Mouse (Mus musculus): ENCODE results near the gene Serpinb9f.
"Not testable (repeated sequence)": the region's sequence is repeated elsewhere in the genome, so short reads cannot be mapped to it uniquely, and the experiment has no call there.

DNA sequence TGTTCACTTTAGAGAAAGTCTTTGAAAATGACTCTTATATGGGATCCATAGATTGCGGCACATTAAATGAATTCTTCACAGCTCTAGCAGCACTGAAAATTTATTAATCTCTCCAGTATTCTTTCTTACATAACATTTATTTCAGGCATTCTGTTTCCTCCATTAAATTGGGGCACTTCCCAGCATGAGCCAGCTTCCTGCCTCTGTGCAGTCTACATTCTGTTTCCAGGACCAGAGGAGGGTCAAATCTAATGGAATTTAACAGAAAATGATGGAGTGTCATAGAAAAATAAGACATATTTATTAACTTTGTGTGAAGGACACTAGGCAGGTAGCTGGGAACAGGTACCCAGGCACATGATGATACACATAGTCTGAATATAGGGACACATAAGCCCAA is 32.8 kb downstream of the Serpinb9f start:
- TF ChIP-seq CTCF (IDR thresholded peaks at IDR 0.05; ENCODE audit: low read depth); EP300 (optimal IDR thresholded peaks at IDR 0.05): not testable (repeated sequence)
